24 mouse cellular contexts compared by ENCODE assay signal in genomic region chr16:55400818-55401217, GRCm38 (mm10).
DNase-seq lines count a peak whose midpoint lies in the region; ATAC-seq and TF ChIP-seq lines count a peak whose summit lies in the region.
"Had no signal": no experiment of that assay in that cellular context is flagged by ENCODE, and none has a peak within 500 bp of the region (broad histone marks: within the 10 kb centered on the region; RNA-seq: fewer than 3 reads in every experiment).

No protein-coding gene starts in this region.

- no peak for TF ChIP-seq POLR2A in limb, embryonic 14.5 days (IDR thresholded peaks at IDR 0.05; ENCODE audit: borderline replicate concordance, extremely low read depth, insufficient read depth, insufficient read length)

- peaks cover 3% of the 10 kb centered on the region; the same call in 1 of the 2 replicates for H3K4me1 ChIP-seq in limb, embryonic 10.5 days
- H3K4me1 ChIP-seq in limb, embryonic 12.5 days (replicated peaks): no peaks in the 10 kb centered on the region
- H3K4me1 ChIP-seq in limb, embryonic 14.5 days (ENCODE audit: control insufficient read depth, insufficient read depth, low read length): no peaks in the 10 kb centered on the region
- H3K4me1 ChIP-seq: embryonic facial prominence, embryonic 10.5 days; embryonic facial prominence, embryonic 12.5 days; forebrain, embryonic 12.5 days had no signal

- H3K4me2 ChIP-seq in limb, embryonic 12.5 days: no peak overlapping the region
- no peak overlapping the region for H3K4me2 ChIP-seq in limb, embryonic 14.5 days (replicated peaks; ENCODE audit: low read depth, low read length, severe bottlenecking)
- H3K4me2 ChIP-seq: embryonic facial prominence, embryonic 12.5 days; forebrain, embryonic 12.5 days had no signal

- peak; percentile 71; the same call in 1 of the 2 replicates for ATAC-seq in limb, embryonic 12.5 days (ENCODE audit: insufficient number of reproducible peaks, insufficient read depth, low FRiP score, low TSS enrichment, low read depth)
- ATAC-seq in limb, embryonic 14.5 days (ENCODE audit: low FRiP score, low read depth): peak; percentile 70
- ATAC-seq: activated CD4-positive, CD25-positive, alpha-beta regulatory T cell, adult 4 months; CD4-positive, CD25-positive, alpha-beta regulatory T cell, adult 4 months; forebrain, embryonic 14.5 days; forebrain, embryonic 16.5 days; Patski had no signal

- no peaks in the 10 kb centered on the region for H3K27me3 ChIP-seq in limb, embryonic 10.5 days (ENCODE audit: low read depth, poor library complexity, severe bottlenecking)
- H3K27me3 ChIP-seq in limb, embryonic 12.5 days: no peaks in the 10 kb centered on the region
- no peaks in the 10 kb centered on the region for H3K27me3 ChIP-seq in limb, embryonic 14.5 days (ENCODE audit: control insufficient read depth, insufficient read depth, low read length)
- H3K27me3 ChIP-seq: CH12.LX; embryonic facial prominence, embryonic 12.5 days; forebrain, embryonic 12.5 days; Patski had no signal

- no peaks in the 10 kb centered on the region for H3K36me3 ChIP-seq in limb, embryonic 10.5 days
- no peaks in the 10 kb centered on the region for H3K36me3 ChIP-seq in limb, embryonic 12.5 days
- no peaks in the 10 kb centered on the region for H3K36me3 ChIP-seq in limb, embryonic 14.5 days (ENCODE audit: control insufficient read depth, insufficient read depth, low read length)
- H3K36me3 ChIP-seq: embryonic facial prominence, embryonic 10.5 days; embryonic facial prominence, embryonic 12.5 days; forebrain, embryonic 12.5 days; G1E had no signal

- H3K9ac ChIP-seq in limb, embryonic 12.5 days (replicated peaks): no peak overlapping the region
- H3K9ac ChIP-seq in limb, embryonic 14.5 days (ENCODE audit: low read depth, low read length, severe bottlenecking): no peak overlapping the region
- H3K9ac ChIP-seq: embryonic facial prominence, embryonic 12.5 days; forebrain, embryonic 12.5 days had no signal

- DNase-seq in limb, embryonic 10.5 days (ENCODE audit: low spot score): no peak
- peak; percentile 39 for DNase-seq in limb, embryonic 14.5 days (ENCODE audit: low spot score)
- no peak for DNase-seq in left cerebral cortex, adult 9 months (ENCODE audit: low spot score in 2 of 2)
- DNase-seq in kidney, adult 8-10 months: no peak
- DNase-seq: adrenal gland, adult 8-10 months; adrenal gland, postnatal 14 days; adrenal gland, postnatal 36 days; B cell, adult 2 months; cerebellum, adult 11-12 months; cerebellum, adult 2 months; cerebellum, adult 9-10 months; cerebellum, postnatal 10 days; cerebellum, postnatal 25 days had no signal

- no peaks in the 10 kb centered on the region for H3K9me3 ChIP-seq in limb, embryonic 10.5 days (replicated peaks)
- H3K9me3 ChIP-seq in limb, embryonic 12.5 days: no peaks in the 10 kb centered on the region
- no peaks in the 10 kb centered on the region for H3K9me3 ChIP-seq in limb, embryonic 14.5 days (ENCODE audit: control insufficient read depth, low read length)
- H3K9me3 ChIP-seq: embryonic facial prominence, embryonic 10.5 days; embryonic facial prominence, embryonic 12.5 days; forebrain, embryonic 12.5 days; G1E had no signal

- H3K27ac ChIP-seq in limb, embryonic 10.5 days: peak overlapping the region; percentile 9; the same call in 1 of the 2 replicates
- no peak overlapping the region for H3K27ac ChIP-seq in limb, embryonic 12.5 days
- H3K27ac ChIP-seq in limb, embryonic 14.5 days (replicated peaks; ENCODE audit: low read depth, low read length): no peak overlapping the region
- H3K27ac ChIP-seq: embryonic facial prominence, embryonic 10.5 days; embryonic facial prominence, embryonic 12.5 days; forebrain, embryonic 12.5 days had no signal

- no peak overlapping the region for H3K4me3 ChIP-seq in limb, embryonic 10.5 days
- no peak overlapping the region for H3K4me3 ChIP-seq in limb, embryonic 12.5 days (replicated peaks)
- no peak overlapping the region for H3K4me3 ChIP-seq in limb, embryonic 14.5 days (replicated peaks; ENCODE audit: low read length)
- H3K4me3 ChIP-seq: embryonic facial prominence, embryonic 10.5 days; embryonic facial prominence, embryonic 12.5 days; forebrain, embryonic 12.5 days had no signal
